Mouse (Mus musculus) intestine, embryonic 14.5 days (tissue): ENCODE results near the gene Agpat2. TPM values are rescaled to one million over a fixed set of nuclear protein-coding genes. Genes with fewer than 3 reads are reported as not detected.
A peak's percentile ranks its signal among the peaks of the same experiment; 100 is the strongest.

Experiments
- microRNA counts: library from miRNA; unstranded; fragments of <30 nt; microRNA quantifications from one replicate; lab custom pipeline; 2016
- microRNA-seq: library from miRNA; unstranded; fragments of <30 nt; microRNA quantifications from one replicate; pipeline ENCODE4, GENCODE M21; 2016
- polyA plus RNA-seq: library from polyadenylated mRNA; unstranded; fragments of >200 nt; fragmentation: Nextera tagmentation; extraction: Ambion mirVana; gene quantifications from 2 replicates; pipeline ENCODE4 v1.2.1, GENCODE M21; 2014

Gene Agpat2
- polyA plus RNA-seq, 1 experiment from 2014 or later = 53.8 TPM

MicroRNA genes within 50 kb of the gene (microRNA counts, 519-probe panel; counts per million panel counts)
- microRNA mmu-miR-126-3p (lab: Ali Mortazavi, UCI) (5,245 counts per million, percentile 90 among the panel's probes with 10 or more counts), microRNA mmu-miR-126-5p (lab: Ali Mortazavi, UCI) (4,237 counts per million, percentile 67 among the panel's probes with 10 or more counts)

Small RNA genes lying within 50 kb of the gene (microRNA-seq; reads per million reads assigned to microRNA genes)
- gene Mir126a (0.93 reads per million, percentile 6 among the genes with 10 or more reads in this experiment), gene Mir126b (not detected)

Other genes with a start within 250 kb of the Agpat2 start
- gene Card9, start 243.5 kb downstream of the Agpat2 start, polyA plus RNA-seq = 1.0 and 1.1 TPM in 2 replicates
- gene Snapc4, start 223.8 kb downstream of the Agpat2 start, polyA plus RNA-seq = 30.4 and 31.1 TPM in 2 replicates
- 96.2 and 101 TPM in 2 replicates for gene Entr1, start 215.1 kb downstream of the Agpat2 start, polyA plus RNA-seq
- gene Pmpca, start 215.1 kb downstream of the Agpat2 start, polyA plus RNA-seq = 90.2 and 99.7 TPM in 2 replicates
- 18.4 and 22.8 TPM in 2 replicates for gene Inpp5e, start 195.2 kb downstream of the Agpat2 start, polyA plus RNA-seq
- 33.7 and 39.8 TPM in 2 replicates for gene Sec16a, start 159.2 kb downstream of the Agpat2 start, polyA plus RNA-seq
- 21.6 and 24.3 TPM in 2 replicates for gene Notch1, start 87.8 kb downstream of the Agpat2 start, polyA plus RNA-seq
- 129 and 135 TPM in 2 replicates for gene Egfl7, start 24.4 kb downstream of the Agpat2 start, polyA plus RNA-seq
- gene Gm20532, start 17.8 kb downstream of the Agpat2 start, polyA plus RNA-seq = not detected in 2 replicates
- 39.7 and 41.3 TPM in 2 replicates for gene Fam69b, start 24.0 kb upstream of the Agpat2 start, polyA plus RNA-seq
- not detected in 2 replicates for gene Lcn4, start 66.9 kb upstream of the Agpat2 start, polyA plus RNA-seq